Mouse (Mus musculus): ENCODE measurements around the gene Slc15a2. TPM values are rescaled to one million over a fixed set of nuclear protein-coding genes. Genes with fewer than 3 reads are reported as not detected.
A peak's percentile ranks its signal among the peaks of the same experiment; 100 is the strongest.

The Slc15a2 gene
- total RNA-seq, 2 experiments from 2014 or later = 19.3 to 41.9 TPM

GRCm38 (mm10) chr16:36770830-36771229 is 13.9 kb downstream of the Slc15a2 start:
- no peak for ATAC-seq (replicated peaks; ENCODE audit: low FRiP score, poor library complexity, severe bottlenecking)

DNA sequence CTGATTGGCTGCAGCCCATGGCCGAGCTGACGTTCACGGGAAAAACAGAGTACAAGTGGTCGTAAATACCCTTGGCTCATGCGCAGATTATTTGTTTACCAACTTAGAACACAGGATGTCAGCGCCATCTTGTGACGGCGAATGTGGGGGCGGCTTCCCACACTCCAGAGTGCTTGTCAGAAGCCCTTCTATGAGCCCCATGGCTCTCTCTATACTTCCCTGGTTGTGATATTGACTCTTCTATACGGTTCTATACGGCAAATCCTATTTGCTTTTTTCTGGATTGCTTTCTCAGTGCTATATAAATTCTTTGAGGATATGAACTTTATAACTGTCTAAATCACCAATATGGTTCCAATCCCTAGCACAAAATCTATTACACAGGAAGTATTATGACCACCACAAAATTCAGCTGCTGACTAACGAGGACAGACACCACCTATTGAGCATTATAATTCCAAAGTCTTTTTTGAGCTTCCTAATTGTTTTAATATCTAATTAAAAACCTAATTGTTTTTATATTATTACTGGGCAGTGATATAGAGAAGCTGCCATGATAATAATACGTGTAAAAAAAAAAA is 14.5 kb downstream of the Slc15a2 start:
- ATAC-seq (replicated peaks; ENCODE audit: low FRiP score, poor library complexity, severe bottlenecking) = peak; percentile 73; the same call in 1 of the 2 replicates

- ATAC-seq (replicated peaks; ENCODE audit: low FRiP score, poor library complexity, severe bottlenecking) = no peak
Observed at GRCm38 (mm10) chr16:36751979-36752378, 32.8 kb downstream of the Slc15a2 start.

DNA sequence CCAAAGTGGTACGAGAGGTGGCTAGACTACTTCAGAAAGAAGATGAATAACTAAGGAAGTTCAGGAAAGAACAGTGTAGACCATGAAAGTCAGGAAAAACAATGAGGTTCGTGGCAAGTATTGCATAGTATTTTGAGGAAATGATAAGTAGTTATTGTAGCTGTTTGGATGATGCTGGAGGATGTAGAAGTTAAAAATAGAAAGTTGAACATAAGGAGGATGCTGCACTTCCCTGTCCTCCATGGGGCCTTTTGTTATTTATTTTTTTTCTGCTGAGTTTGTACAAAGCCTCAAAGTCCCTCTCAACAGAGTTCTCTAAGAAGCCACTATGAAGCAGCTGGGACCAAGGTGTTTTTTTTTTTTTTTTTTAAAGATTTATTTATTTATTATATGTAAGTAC is 37.0 kb downstream of the Slc15a2 start:
- no peak for ATAC-seq (replicated peaks; ENCODE audit: low FRiP score, poor library complexity, severe bottlenecking)

DNA sequence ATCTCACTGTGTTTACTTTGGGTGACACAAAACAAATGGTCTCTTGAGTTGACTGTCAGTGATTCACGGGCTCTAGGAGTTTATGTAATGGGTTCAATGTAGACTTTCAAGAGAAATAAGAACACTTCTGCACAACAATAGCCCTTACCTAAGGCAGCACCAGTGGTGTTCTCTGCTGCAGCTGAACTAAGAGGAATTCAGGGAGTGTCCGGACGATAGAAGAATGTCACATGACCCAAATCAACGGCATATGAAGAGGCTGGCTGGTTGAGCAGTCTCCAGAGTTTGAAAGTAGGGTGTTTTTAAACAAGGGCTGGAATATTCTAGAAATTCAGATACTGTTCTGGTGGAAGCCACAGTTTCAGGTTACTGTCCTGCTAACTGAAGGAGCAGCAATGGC is 37.7 kb downstream of the Slc15a2 start:
- ATAC-seq (replicated peaks; ENCODE audit: low FRiP score, poor library complexity, severe bottlenecking) = no peak

GRCm38 (mm10) chr16:36743580-36743979 is 41.2 kb downstream of the Slc15a2 start:
- no peak for ATAC-seq (replicated peaks; ENCODE audit: low FRiP score, poor library complexity, severe bottlenecking)

DNA sequence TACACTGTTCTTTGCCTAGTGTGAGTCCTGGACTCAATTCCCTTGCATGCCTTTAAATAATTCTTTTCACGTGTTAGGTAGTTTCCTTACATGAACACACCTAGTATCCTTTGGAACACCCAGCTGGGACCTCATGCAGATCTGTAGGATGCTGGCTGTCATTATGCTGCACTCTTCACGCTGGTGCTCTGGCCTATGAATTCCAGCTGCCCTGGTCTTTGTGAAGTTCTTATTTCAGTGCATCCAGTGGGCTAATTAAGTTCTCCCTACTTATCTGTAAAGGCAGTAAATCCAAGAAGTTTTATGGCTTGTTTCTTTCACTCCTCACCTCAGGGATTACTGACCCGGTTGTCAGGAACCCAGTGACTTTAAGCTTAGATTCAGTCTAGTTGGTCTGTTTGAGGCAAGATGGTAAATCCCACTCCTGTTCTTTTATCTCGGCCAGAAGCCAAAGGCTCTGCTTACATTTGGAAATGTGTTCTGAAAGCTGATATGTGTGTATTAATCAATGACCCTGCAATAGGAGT is 45.3 kb downstream of the Slc15a2 start:
- ATAC-seq (replicated peaks; ENCODE audit: low FRiP score, poor library complexity, severe bottlenecking) = no peak

DNA sequence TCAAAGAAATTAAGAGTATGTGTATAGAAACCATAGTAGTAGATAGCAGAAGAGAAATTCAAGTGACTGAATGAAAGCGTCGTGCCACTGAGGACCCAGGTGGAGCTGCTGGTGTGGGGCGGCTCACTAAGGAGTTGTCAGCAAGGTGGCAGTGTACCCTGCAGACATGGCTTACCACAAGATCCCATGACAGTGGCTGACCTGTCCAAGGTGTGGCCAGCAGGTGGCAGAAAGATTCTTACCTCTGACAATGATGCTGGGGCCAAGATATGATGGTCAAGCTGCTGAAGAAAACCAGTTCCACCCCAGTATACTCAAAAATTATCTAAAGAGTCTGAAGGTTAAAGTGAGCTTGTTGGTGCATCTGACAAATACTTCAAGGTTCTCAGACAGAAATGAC is 49.3 kb downstream of the Slc15a2 start:
- ATAC-seq (replicated peaks; ENCODE audit: low FRiP score, poor library complexity, severe bottlenecking) = no peak

GRCm38 (mm10) chr16:36733827-36734226 is 50.9 kb downstream of the Slc15a2 start:
- ATAC-seq (replicated peaks; ENCODE audit: low FRiP score, poor library complexity, severe bottlenecking) = no peak

- ATAC-seq (replicated peaks; ENCODE audit: low FRiP score, poor library complexity, severe bottlenecking) = no peak
Observed at GRCm38 (mm10) chr16:36732572-36732971, 52.2 kb downstream of the Slc15a2 start.

- no peak for ATAC-seq (replicated peaks; ENCODE audit: low FRiP score, poor library complexity, severe bottlenecking)
Observed at GRCm38 (mm10) chr16:36728959-36729358, 55.8 kb downstream of the Slc15a2 start.

GRCm38 (mm10) chr16:36723880-36724443 is 60.8 kb downstream of the Slc15a2 start:
- no peak for ATAC-seq (replicated peaks; ENCODE audit: low FRiP score, poor library complexity, severe bottlenecking)

DNA sequence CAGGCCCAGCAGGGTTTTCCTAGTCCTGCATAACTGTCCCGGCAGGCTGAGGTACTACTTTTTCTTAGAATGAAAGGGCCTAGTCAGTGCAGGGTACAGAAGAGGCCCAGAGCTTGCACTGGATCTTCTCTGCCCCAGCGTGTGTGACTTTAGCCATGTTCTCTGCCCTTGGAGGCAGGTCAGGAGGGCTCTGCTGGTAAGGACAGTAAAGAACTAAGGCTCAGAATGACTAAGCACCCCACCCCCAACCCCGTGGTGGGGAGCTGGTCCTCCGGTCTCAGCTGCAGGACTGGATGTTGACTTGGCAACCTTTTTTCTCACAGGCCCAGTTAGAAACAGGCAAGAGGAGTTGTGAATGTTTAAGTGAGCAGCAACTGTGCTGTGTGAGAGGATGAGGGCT is 62.0 kb downstream of the Slc15a2 start:
- no peak for ATAC-seq (replicated peaks; ENCODE audit: low FRiP score, poor library complexity, severe bottlenecking)

GRCm38 (mm10) chr16:36720194-36721055 is 64.3 kb downstream of the Slc15a2 start:
- no peak for ATAC-seq (replicated peaks; ENCODE audit: low FRiP score, poor library complexity, severe bottlenecking)

DNA sequence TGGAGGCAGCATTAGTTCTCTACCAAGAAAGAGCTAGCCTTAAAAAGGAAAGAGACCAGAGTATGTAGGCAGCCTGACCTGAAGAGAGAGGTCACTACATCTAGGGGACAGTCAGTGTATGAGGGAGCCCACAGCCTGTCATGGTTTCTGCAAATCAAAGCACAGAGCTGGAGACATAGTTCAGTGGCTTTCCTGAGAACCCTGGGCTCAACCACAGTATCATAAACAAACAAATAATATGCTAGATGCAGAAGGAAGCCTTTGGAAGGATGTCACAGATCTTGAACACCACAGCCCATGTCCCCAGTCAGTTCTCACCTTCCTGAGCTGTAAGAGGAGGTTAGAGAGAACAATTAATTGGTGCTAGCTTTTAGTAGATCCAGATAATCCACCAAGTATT is 66.1 kb downstream of the Slc15a2 start:
- ATAC-seq (replicated peaks; ENCODE audit: low FRiP score, poor library complexity, severe bottlenecking) = no peak

GRCm38 (mm10) chr16:36717481-36717880 is 67.3 kb downstream of the Slc15a2 start:
- ATAC-seq (replicated peaks; ENCODE audit: low FRiP score, poor library complexity, severe bottlenecking) = no peak

DNA sequence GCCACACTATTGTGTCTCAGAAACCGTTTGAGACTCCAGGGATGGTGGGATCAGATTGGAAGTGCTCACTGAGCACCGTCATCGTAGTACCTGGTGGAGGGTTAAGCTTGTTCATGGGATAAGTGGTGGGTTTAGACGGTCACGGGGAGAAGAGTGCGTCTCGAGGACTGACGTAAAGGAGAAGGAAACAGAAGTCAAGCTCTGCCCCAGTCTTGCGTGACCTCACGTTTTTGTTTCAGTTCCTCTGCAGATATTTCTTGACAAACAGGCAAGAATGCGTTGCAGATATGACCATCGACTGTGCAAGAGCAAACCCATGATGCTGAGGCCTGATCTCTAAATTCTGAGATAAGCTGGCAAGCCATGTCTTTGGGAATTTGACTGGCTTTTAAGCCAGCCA is 73.0 kb downstream of the Slc15a2 start:
- no peak for ATAC-seq (replicated peaks; ENCODE audit: low FRiP score, poor library complexity, severe bottlenecking)

DNA sequence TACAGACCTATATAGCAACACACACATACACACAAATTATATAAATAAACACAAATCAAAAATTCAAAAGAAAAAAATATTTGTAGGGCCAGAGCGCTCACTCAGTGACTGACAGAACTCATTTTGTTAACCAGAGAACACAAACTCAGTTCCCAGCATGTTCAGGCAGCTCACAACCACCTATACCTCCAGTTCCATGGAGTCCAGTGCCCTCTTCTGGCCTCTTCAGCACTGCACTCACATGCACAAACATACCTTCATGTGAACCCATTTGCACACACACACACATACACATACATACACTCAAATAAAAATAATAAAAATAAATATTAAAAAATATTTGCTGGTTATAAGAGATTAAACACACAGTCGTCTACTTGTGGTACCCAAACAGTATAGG is 74.0 kb downstream of the Slc15a2 start:
- no peak for ATAC-seq (replicated peaks; ENCODE audit: low FRiP score, poor library complexity, severe bottlenecking)

DNA sequence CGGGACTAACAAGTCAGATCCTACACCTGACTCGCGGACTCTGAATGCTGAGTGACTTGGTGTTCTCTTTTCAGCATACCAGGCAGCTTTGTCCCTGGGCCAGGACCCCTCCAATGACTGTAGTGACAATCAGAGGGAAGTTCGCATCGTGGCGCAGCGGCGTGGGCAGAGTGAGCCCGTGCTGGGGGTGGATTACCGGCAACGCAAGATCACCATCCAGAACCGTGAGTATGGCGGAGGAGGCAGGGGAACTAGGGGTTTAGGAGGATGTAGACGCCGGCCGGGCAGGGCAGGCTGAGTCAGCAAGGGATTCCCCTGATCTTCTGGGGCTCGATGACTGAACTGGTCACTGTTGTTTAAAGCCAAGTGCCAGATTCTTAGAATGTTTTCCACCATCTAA is 75.4 kb downstream of the Slc15a2 start:
- ATAC-seq (replicated peaks; ENCODE audit: low FRiP score, poor library complexity, severe bottlenecking) = no peak

- ATAC-seq (replicated peaks; ENCODE audit: low FRiP score, poor library complexity, severe bottlenecking) = no peak
Observed at GRCm38 (mm10) chr16:36708751-36709150, 76.0 kb downstream of the Slc15a2 start.
